Mouse (Mus musculus): Measurements from ENCODE around the gene Rasa3.

- TF ChIP-seq CTCF (IDR thresholded peaks at IDR 0.05) (peak; percentile 80), EP300 (IDR thresholded peaks at IDR 0.05) (no peak)
These were observed 129.2 kb downstream of the Rasa3 start for GRCm38 (mm10) chr8:13548235-13548634.

Data from lung, postnatal 0 days (tissue).